Mouse (Mus musculus) CD8-positive naive resting alpha-beta T cell, adult 2 months (primary cell): Measurements from ENCODE around the gene Lrrc4.

ENCODE experiments used
- DNase-seq, 2 experiments: peaks; one replicate each; pipeline ENCODE4 v3.0.0; 2022; ENCODE audit warnings: low read depth in 2 of 2, low spot score in 2 of 2

Lrrc4 gene

GRCm38 (mm10) chr6:28733884-28734647 lies 97.5 kb downstream of the Lrrc4 start:
- DNase-seq = no peak

DNA sequence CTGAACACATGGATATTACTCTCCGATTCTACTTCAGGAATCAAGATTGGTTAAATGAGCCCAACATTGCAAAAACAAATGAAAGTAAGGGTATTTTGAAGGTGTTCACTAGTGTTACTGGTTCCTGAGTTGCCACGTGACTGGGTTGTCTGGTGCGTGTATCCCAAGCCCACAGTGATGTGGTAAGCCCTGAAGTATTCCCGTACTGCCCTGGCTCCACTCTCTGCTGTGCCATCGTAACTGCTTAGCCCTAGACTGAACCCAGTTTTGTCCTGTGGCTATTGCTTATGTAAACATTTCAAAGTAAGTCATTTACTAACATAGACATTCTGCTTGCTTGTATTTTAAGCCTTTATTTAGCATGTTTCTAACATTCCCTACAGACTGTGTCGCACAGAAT lies 100.3 kb downstream of the Lrrc4 start:
- no peak for DNase-seq

- DNase-seq = no peak
Observed at GRCm38 (mm10) chr6:28729649-28730048, 101.9 kb downstream of the Lrrc4 start.

- DNase-seq = no peak
Observed at GRCm38 (mm10) chr6:28729236-28729635, 102.3 kb downstream of the Lrrc4 start.

- DNase-seq = no peak
Observed at GRCm38 (mm10) chr6:28724776-28725175, 106.8 kb downstream of the Lrrc4 start.

- no peak for DNase-seq
Observed at GRCm38 (mm10) chr6:28723059-28723458, 108.5 kb downstream of the Lrrc4 start.

- DNase-seq = no peak
Observed at GRCm38 (mm10) chr6:28720391-28721171, 111.0 kb downstream of the Lrrc4 start.

- DNase-seq = no peak
Observed at GRCm38 (mm10) chr6:28717845-28718237, 113.7 kb downstream of the Lrrc4 start.

DNA sequence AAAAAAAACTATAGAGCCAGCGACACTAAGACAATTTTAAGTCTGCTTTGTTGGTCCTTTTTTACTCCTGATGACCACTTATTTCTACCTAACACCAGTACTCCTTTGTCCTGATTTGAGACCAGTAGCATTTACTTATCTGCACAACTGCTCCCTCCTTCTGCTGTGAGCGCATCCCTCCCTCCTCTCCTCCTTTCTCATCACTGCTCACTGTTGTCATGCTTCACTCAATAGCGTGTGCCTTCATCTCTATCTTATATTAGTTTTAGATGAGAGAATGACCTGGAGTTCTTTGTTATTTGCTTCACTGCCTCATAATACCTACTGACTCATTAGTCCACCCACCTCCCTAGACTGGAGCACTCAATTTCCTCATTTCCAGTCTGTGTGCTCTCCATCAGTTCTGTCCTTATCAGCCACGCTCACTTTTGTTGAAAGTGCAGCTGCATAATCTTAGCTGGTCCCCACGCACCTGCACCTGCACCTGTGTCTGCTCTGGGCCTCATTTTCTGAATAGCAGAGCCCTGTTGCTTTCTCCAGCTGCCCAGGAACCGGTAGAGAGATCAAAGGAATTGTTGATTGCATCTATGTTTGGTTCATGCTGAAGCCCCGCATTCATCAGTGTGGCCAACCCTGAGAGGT lies 114.2 kb downstream of the Lrrc4 start:
- no peak for DNase-seq

GRCm38 (mm10) chr6:28710035-28710434 lies 121.5 kb downstream of the Lrrc4 start:
- DNase-seq = no peak

DNA sequence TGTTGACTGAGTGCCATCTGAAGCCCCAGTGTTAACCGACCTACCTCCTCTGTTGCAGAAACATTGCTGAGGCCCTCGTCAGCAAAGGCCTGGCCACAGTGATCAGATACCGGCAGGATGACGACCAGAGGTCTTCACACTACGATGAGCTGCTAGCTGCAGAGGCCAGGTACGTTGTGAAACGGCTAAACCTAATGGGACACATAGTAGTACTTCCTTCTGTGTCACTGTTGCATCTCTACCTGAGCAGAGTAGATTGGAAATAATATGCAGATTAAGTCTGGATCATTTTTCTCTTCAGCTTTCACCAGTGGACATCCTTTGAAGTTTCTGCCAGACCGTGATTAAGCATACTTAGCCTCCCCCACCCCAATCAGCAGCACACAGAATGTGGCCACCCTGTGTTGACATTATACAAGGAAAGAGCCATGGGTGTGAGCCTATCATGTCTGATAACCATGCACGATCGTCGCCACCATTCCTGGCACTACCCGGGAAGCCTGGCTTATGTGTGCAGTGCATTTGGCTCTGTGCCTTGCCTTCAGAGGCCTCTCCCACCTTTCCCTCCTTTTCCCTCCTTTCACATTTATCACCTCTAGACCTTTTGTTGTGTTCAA lies 124.5 kb downstream of the Lrrc4 start:
- no peak for DNase-seq

DNA sequence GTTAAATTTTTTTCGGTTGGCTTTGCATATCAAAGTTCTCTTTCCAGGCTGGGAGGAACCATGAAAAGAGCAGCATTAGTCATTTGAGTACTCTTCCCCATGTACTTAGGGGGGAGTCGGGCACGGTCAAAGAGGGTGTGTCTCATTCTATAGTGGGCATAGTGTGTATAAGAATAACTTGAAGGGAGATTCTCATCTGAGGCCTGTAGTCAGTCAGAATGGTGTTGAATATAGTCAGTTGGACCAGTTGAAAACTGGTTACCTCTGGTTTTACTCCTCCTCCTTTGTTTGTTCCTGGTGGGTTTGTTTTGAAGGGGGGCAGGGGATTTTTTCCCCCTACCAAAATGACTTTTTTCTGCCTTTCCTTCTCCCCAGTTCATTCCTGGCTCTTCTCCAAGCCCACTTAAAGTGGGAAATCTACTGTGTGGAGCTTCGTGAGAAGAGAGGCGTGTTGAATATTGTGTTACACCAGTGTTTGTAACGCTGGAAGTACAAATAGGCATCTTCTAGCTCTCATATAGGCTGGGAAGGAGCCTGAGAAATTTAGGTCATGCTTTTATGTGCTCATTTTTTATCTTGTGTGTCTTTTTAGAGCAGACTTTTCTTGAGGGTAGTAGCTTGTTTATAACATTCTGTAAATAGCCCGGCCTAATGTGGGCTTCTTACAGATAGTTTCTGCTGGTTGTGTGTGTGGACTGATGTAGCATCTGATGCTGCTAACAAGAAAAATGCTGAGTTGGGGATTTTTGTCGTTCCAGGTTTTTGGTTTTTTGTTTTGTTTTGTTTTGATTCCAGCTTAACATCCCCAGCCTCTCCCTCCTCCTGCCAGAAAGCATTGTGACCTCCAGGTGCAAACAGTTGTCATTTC lies 125.2 kb downstream of the Lrrc4 start:
- DNase-seq = no peak

DNA sequence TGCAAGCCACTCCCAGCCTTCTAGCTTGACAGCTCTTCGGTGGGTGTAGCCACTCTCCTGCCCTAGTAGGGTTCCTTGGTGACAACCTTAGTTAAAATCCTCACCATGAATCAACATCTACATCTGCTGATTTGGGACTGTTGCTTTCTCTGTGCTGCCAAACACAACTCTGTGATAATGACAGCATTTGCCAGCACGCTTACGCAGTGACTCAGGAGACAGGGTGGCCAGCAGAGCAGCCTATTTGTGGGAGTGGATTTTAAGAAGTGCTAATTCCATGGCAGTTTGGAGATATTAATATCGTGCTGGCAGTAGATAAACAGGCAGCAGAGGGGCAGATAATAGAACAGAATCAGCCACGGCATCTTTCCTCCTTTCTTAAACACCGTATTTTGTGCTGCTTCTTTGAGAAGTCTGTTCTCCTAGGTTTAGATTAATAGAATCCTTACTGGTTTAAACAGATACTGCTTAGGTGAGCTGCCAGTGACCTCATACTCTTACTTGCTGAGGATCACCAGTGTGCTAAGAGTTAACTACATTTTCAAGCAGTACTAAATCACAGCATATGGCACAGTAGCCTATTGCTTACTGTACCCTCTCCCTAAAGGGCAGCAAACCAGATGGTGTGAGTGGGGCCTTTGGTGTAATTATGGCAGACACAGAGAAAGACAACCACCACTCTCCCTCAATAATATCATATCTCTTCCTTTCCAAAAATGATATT lies 126.0 kb downstream of the Lrrc4 start:
- no peak for DNase-seq

DNA sequence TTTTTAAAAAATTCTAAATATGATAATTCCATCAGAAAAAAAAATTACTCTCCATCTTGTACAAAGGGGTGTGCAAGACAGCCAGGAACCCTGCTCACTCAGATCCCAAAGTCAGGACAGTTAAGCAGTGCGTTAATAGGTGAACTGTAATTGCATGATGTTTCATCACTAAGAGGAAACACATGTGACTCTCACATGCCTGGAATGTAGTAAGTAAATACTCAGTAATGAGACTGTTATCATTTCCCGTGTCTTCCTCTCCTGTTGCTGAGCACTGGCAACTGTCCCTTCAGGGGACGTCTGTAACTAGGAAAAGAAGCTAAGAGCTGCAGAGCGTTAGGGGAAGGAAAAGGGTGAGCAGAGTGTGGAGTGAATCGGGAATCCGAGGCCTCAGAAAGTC lies 126.9 kb downstream of the Lrrc4 start:
- DNase-seq = no peak

DNA sequence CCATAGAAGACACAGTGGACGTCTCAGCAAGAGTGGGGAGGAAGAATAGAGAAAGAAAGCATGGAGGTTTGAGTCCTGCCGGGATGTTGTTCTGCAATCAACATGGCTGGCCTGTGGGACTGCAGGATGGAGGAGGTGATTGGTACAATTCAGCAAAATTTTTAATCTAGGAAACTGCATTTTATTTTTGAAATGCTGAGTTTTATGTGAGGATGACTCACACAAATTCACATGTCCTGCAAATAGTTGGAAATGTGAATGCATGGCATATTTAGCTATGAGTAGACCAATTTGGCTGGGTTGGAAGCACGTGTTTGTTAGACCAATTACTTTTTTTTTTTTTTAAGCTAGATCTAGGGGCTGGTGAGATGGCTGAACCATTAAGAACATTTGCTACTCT lies 134.3 kb downstream of the Lrrc4 start:
- no peak for DNase-seq

- no peak for DNase-seq
Observed at GRCm38 (mm10) chr6:28692659-28693058, 138.9 kb downstream of the Lrrc4 start.

DNA sequence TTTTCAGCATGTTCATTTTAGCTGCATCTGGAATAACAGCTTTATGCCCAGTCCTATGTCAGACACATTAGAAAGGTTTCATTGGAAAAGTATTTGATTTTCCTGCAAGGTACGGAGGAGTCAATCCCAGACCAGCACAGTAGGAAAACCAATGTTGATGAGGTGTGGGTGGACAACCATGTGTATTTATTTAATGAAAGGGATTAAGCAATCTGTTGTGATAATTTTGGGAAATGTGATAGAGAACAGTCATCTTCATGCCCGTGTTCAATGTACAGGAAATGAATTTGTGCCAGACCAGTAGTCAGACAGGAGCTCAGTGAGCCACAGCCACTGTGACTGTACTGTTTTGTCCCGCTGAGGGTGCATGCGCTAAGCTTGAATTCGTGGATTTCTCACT lies 143.8 kb downstream of the Lrrc4 start:
- no peak for DNase-seq

DNA sequence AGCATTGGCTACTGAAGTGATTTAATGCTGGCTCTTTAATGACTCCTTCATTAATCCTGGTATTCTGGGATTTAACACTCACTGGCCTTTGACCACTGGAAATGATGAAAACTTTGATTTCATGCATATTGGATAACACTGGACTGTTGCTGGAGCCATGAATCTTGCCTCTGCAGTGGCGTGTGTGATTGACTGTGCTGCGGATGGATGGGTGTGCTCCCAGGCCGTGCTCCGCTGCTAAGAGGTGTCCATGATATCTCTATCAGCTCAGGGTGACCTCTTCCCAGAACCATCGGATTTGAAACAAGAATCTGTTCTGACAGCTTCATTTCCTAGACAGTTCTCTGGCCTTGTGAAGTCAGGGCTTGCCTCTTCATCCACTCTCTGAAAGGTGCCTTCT lies 145.8 kb downstream of the Lrrc4 start:
- no peak for DNase-seq

GRCm38 (mm10) chr6:28685052-28685451 lies 146.5 kb downstream of the Lrrc4 start:
- no peak for DNase-seq
